Comparison of ENCODE assay signal across 20 mouse cellular contexts in genomic region chr12:117612715-117613114, GRCm38 (mm10).
DNase-seq lines count a peak whose midpoint lies in the region; ATAC-seq and TF ChIP-seq lines count a peak whose summit lies in the region.
"Had no signal": no experiment of that assay in that cellular context is flagged by ENCODE, and none has a peak within 500 bp of the region (broad histone marks: within the 10 kb centered on the region; RNA-seq: fewer than 3 reads in every experiment).

No protein-coding gene starts in this region.

- no peak overlapping the region for H3K4me3 ChIP-seq in heart, embryonic 11.5 days (ENCODE audit: low read depth, low read length)
- H3K4me3 ChIP-seq in intestine, embryonic 14.5 days (ENCODE audit: low read depth, low read length) = no peak overlapping the region
- H3K4me3 ChIP-seq in intestine, postnatal 0 days (ENCODE audit: low read depth, low read length) = no peak overlapping the region
- H3K4me3 ChIP-seq in neural tube, embryonic 12.5 days = no peak overlapping the region
- no peak overlapping the region for H3K4me3 ChIP-seq in neural tube, embryonic 15.5 days (replicated peaks)
- no peak overlapping the region for H3K4me3 ChIP-seq in midbrain, embryonic 16.5 days (ENCODE audit: low read depth, low read length)
- H3K4me3 ChIP-seq: embryonic facial prominence, embryonic 12.5 days; forebrain, embryonic 15.5 days; heart, adult 2 months; heart, embryonic 12.5 days; hindbrain, embryonic 15.5 days had no signal

- no peaks in the 10 kb centered on the region for H3K27me3 ChIP-seq in heart, embryonic 11.5 days (ENCODE audit: control insufficient read depth, insufficient read depth, low read length)
- no peaks in the 10 kb centered on the region for H3K27me3 ChIP-seq in intestine, embryonic 14.5 days (replicated peaks; ENCODE audit: control insufficient read depth, insufficient read depth, low read length)
- no peaks in the 10 kb centered on the region for H3K27me3 ChIP-seq in intestine, postnatal 0 days (replicated peaks; ENCODE audit: control insufficient read depth, insufficient read depth, low read length)
- H3K27me3 ChIP-seq in neural tube, embryonic 12.5 days (replicated peaks) = no peaks in the 10 kb centered on the region
- no peaks in the 10 kb centered on the region for H3K27me3 ChIP-seq in neural tube, embryonic 15.5 days (replicated peaks)
- H3K27me3 ChIP-seq in midbrain, embryonic 16.5 days (ENCODE audit: control insufficient read depth, insufficient read depth, low read depth, low read length) = no peaks in the 10 kb centered on the region
- H3K27me3 ChIP-seq: embryonic facial prominence, embryonic 12.5 days; forebrain, embryonic 15.5 days; heart, embryonic 12.5 days; hindbrain, embryonic 15.5 days had no signal

- no peak overlapping the region for H3K4me2 ChIP-seq in heart, embryonic 11.5 days
- H3K4me2 ChIP-seq in intestine, embryonic 14.5 days (ENCODE audit: low read length) = no peak overlapping the region
- H3K4me2 ChIP-seq in intestine, postnatal 0 days (replicated peaks; ENCODE audit: low read depth) = no peak overlapping the region
- H3K4me2 ChIP-seq in neural tube, embryonic 12.5 days (replicated peaks) = no peak overlapping the region
- H3K4me2 ChIP-seq in neural tube, embryonic 15.5 days = no peak overlapping the region
- H3K4me2 ChIP-seq in midbrain, embryonic 16.5 days (ENCODE audit: low read length) = no peak overlapping the region
- H3K4me2 ChIP-seq: embryonic facial prominence, embryonic 12.5 days; forebrain, embryonic 15.5 days; heart, embryonic 12.5 days; hindbrain, embryonic 15.5 days had no signal

- DNase-seq in heart, adult 11 months = peak; percentile 43
- peak; percentile 15 for DNase-seq in intestine, embryonic 14.5 days (ENCODE audit: low spot score)
- DNase-seq in layer of hippocampus, postnatal 14 days (ENCODE audit: low spot score in 2 of 2) = no peak
- DNase-seq: adrenal gland, postnatal 10 days; B cell, adult 2 months; cerebellum, adult 11-12 months; cerebellum, adult 9-10 months; cerebellum, postnatal 25 days; heart, adult 2 months had no signal

- H3K9me3 ChIP-seq in heart, embryonic 11.5 days (replicated peaks; ENCODE audit: control insufficient read depth, low read length) = no peaks in the 10 kb centered on the region
- no peaks in the 10 kb centered on the region for H3K9me3 ChIP-seq in intestine, embryonic 14.5 days (ENCODE audit: control insufficient read depth, low read length)
- no peaks in the 10 kb centered on the region for H3K9me3 ChIP-seq in intestine, postnatal 0 days (ENCODE audit: control insufficient read depth)
- H3K9me3 ChIP-seq in neural tube, embryonic 12.5 days = no peaks in the 10 kb centered on the region
- H3K9me3 ChIP-seq in neural tube, embryonic 15.5 days (replicated peaks) = no peaks in the 10 kb centered on the region
- H3K9me3 ChIP-seq in midbrain, embryonic 16.5 days (replicated peaks; ENCODE audit: control insufficient read depth, low read length, poor library complexity, severe bottlenecking) = no peaks in the 10 kb centered on the region
- H3K9me3 ChIP-seq: embryonic facial prominence, embryonic 12.5 days; forebrain, embryonic 15.5 days; heart, embryonic 12.5 days; hindbrain, embryonic 15.5 days had no signal

- no peak for ATAC-seq in heart, embryonic 11.5 days (replicated peaks; ENCODE audit: insufficient number of reproducible peaks, low FRiP score, low TSS enrichment)
- no peak for ATAC-seq in intestine, embryonic 14.5 days (replicated peaks; ENCODE audit: low FRiP score, low TSS enrichment, low read depth)
- no peak for ATAC-seq in intestine, postnatal 0 days
- ATAC-seq in neural tube, embryonic 12.5 days (ENCODE audit: low FRiP score, low read depth) = peak; percentile 48; the same call in 1 of the 2 replicates
- ATAC-seq in neural tube, embryonic 15.5 days (ENCODE audit: low FRiP score) = no peak; the same call in 1 of the 2 replicates
- peak; percentile 75; the same call in 1 of the 2 replicates for ATAC-seq in midbrain, embryonic 16.5 days
- ATAC-seq: CD4-positive, CD25-positive, alpha-beta regulatory T cell, adult 4 months; forebrain, embryonic 15.5 days had no signal

- H3K9ac ChIP-seq in heart, embryonic 11.5 days (ENCODE audit: low read depth, low read length) = no peak overlapping the region
- no peak overlapping the region for H3K9ac ChIP-seq in intestine, embryonic 14.5 days (ENCODE audit: low read length)
- H3K9ac ChIP-seq in intestine, postnatal 0 days (ENCODE audit: low read depth, low read length) = no peak overlapping the region
- no peak overlapping the region for H3K9ac ChIP-seq in neural tube, embryonic 12.5 days
- H3K9ac ChIP-seq in neural tube, embryonic 15.5 days (replicated peaks) = no peak overlapping the region
- H3K9ac ChIP-seq in midbrain, embryonic 16.5 days (ENCODE audit: low read depth, low read length) = no peak overlapping the region
- H3K9ac ChIP-seq: embryonic facial prominence, embryonic 12.5 days; forebrain, embryonic 15.5 days; heart, embryonic 12.5 days; hindbrain, embryonic 15.5 days had no signal

- TF ChIP-seq CTCF in intestine, postnatal 0 days (IDR thresholded peaks at IDR 0.05; ENCODE audit: low read depth) = no peak

- H3K36me3 ChIP-seq in heart, embryonic 11.5 days (ENCODE audit: control insufficient read depth, insufficient read depth, low read length) = no peaks in the 10 kb centered on the region
- H3K36me3 ChIP-seq in intestine, embryonic 14.5 days (ENCODE audit: control insufficient read depth, insufficient read depth, low read length) = no peaks in the 10 kb centered on the region
- H3K36me3 ChIP-seq in intestine, postnatal 0 days (ENCODE audit: control insufficient read depth, insufficient read depth) = no peaks in the 10 kb centered on the region
- no peaks in the 10 kb centered on the region for H3K36me3 ChIP-seq in neural tube, embryonic 12.5 days
- H3K36me3 ChIP-seq in neural tube, embryonic 15.5 days = no peaks in the 10 kb centered on the region
- no peaks in the 10 kb centered on the region for H3K36me3 ChIP-seq in midbrain, embryonic 16.5 days (ENCODE audit: control insufficient read depth, insufficient read depth, low read length)
- H3K36me3 ChIP-seq: embryonic facial prominence, embryonic 12.5 days; forebrain, embryonic 15.5 days; G1E; heart, embryonic 12.5 days; hindbrain, embryonic 15.5 days had no signal

- no peaks in the 10 kb centered on the region; the same call in 1 of the 2 replicates for H3K4me1 ChIP-seq in heart, embryonic 11.5 days (ENCODE audit: control insufficient read depth, insufficient read depth, low read length)
- no peaks in the 10 kb centered on the region for H3K4me1 ChIP-seq in intestine, embryonic 14.5 days (replicated peaks; ENCODE audit: control insufficient read depth, insufficient read depth, low read length)
- H3K4me1 ChIP-seq in intestine, postnatal 0 days (replicated peaks; ENCODE audit: control insufficient read depth, insufficient read depth, low read length) = no peaks in the 10 kb centered on the region
- no peaks in the 10 kb centered on the region; the same call in 1 of the 2 replicates for H3K4me1 ChIP-seq in neural tube, embryonic 12.5 days
- H3K4me1 ChIP-seq in neural tube, embryonic 15.5 days = 0 out of 2 replicates have a peak, but pooled peaks cover 6% of the 10 kb centered on the region
- H3K4me1 ChIP-seq in midbrain, embryonic 16.5 days (ENCODE audit: control insufficient read depth, insufficient read depth, low read length) = peaks cover 8% of the 10 kb centered on the region
- H3K4me1 ChIP-seq: embryonic facial prominence, embryonic 12.5 days; forebrain, embryonic 15.5 days; heart, embryonic 12.5 days had no signal

- WGBS in heart, embryonic 11.5 days (ENCODE audit: insufficient replicate concordance) = 87% methylated on average over 3 of the region's 3 CpGs
- 84% methylated on average over 3 of the region's 3 CpGs for WGBS in intestine, embryonic 14.5 days
- 81% methylated on average over 3 of the region's 3 CpGs for WGBS in intestine, postnatal 0 days
- 65% methylated on average over 3 of the region's 3 CpGs for WGBS in neural tube, embryonic 12.5 days
- 39% methylated on average over 3 of the region's 3 CpGs for WGBS in neural tube, embryonic 15.5 days
- WGBS in midbrain, embryonic 16.5 days = 62% methylated on average over 3 of the region's 3 CpGs

- no peak overlapping the region for H3K27ac ChIP-seq in heart, embryonic 11.5 days (ENCODE audit: low read depth, low read length)
- no peak overlapping the region for H3K27ac ChIP-seq in intestine, embryonic 14.5 days (ENCODE audit: low read depth)
- H3K27ac ChIP-seq in intestine, postnatal 0 days (ENCODE audit: low read depth, low read length) = no peak overlapping the region
- no peak overlapping the region for H3K27ac ChIP-seq in neural tube, embryonic 12.5 days
- H3K27ac ChIP-seq in neural tube, embryonic 15.5 days (replicated peaks) = no peak overlapping the region
- H3K27ac ChIP-seq in midbrain, embryonic 16.5 days (ENCODE audit: low read length) = no peak overlapping the region
- H3K27ac ChIP-seq: embryonic facial prominence, embryonic 12.5 days; forebrain, embryonic 15.5 days; heart, adult 2 months; hindbrain, embryonic 15.5 days had no signal

Comparison
In these comparisons a context has a peak if more than half of its experiments do, and no peak if none do; other contexts are left out.
1. ATAC-seq: peak in neural tube, embryonic 12.5 days (single experiment) and midbrain, embryonic 16.5 days (single experiment); none in heart, embryonic 11.5 days (single experiment), intestine, embryonic 14.5 days (single experiment), intestine, postnatal 0 days (single experiment) and neural tube, embryonic 15.5 days (single experiment).
2. DNase-seq: peak in heart, adult 11 months (single experiment) and intestine, embryonic 14.5 days (single experiment); none in layer of hippocampus, postnatal 14 days (0 of 2).